Mouse (Mus musculus) spleen, adult 2 months (tissue): ENCODE data around the gene Sytl1. TPM values are rescaled to one million over a fixed set of nuclear protein-coding genes. Genes with fewer than 3 reads are reported as not detected.
A peak's percentile ranks its signal among the peaks of the same experiment; 100 is the strongest.

Experiments
- DNase-seq, 2 experiments: peaks; one replicate each; pipeline versions ENCODE4 v3.0.0 to v3.0.0-alpha.2; 2012 to 2021; ENCODE audit warnings: low spot score in 2 of 2, low read depth in 1 of 2
- H3K27ac ChIP-seq: fragments of 200-500 bp; 2 replicates; pipeline ENCODE4 v1.5.1; 2012; ENCODE audit warnings: low read length, inconsistent platforms; ENCODE audit not compliant: insufficient read depth
- H3K27me3 ChIP-seq: fragments of 200-500 bp; 2 replicates; pipeline ENCODE4 v1.6.1; 2012; ENCODE audit warnings: mild to moderate bottlenecking, moderate library complexity, low read length, inconsistent platforms; ENCODE audit not compliant: control insufficient read depth, insufficient read depth
- H3K36me3 ChIP-seq: fragments of 200-500 bp; 2 replicates; pipeline ENCODE4 v1.6.1; 2012; ENCODE audit warnings: mild to moderate bottlenecking, low read length, inconsistent platforms; ENCODE audit not compliant: control insufficient read depth, insufficient read depth
- H3K4me1 ChIP-seq: fragments of 200-500 bp; 2 replicates; pipeline ENCODE4 v1.6.1; 2011; ENCODE audit warnings: inconsistent platforms; ENCODE audit not compliant: control insufficient read depth, insufficient read depth, insufficient read length
- H3K4me3 ChIP-seq: fragments of 200-500 bp; 2 replicates; pipeline ENCODE4 v1.5.1; 2011; ENCODE audit warnings: mild to moderate bottlenecking, inconsistent platforms; ENCODE audit not compliant: insufficient read depth, insufficient read length; ENCODE audit errors: extremely low read depth
- CTCF ChIP-seq: fragments of 200-500 bp; IDR thresholded peaks from 2 replicates; pipeline ENCODE4 v1.5.1; 2011; ENCODE audit warnings: mild to moderate bottlenecking, inconsistent platforms; ENCODE audit not compliant: insufficient read depth, insufficient read length, insufficient replicate concordance; ENCODE audit errors: extremely low read depth
- POLR2A ChIP-seq: fragments of 200-500 bp; IDR thresholded peaks from 2 replicates; pipeline ENCODE4 v1.6.1; 2011; ENCODE audit warnings: low read depth, low read length, inconsistent platforms
- WGBS: fragments of 180-500 bp; shearing (Covaris S2); methylation state at CpG from one replicate; pipeline ENCODE4 v1.1.7; 2018; 5-methylcytosine and 5-hydroxymethylcytosine counted together
- polyA plus RNA-seq: library from polyadenylated mRNA; depleted of rRNA; stranded (reverse); fragments of >200 nt; gene quantifications from 2 replicates; pipeline ENCODE4 v1.2.3, GENCODE M21; 2012

The Sytl1 gene
- polyA plus RNA-seq, 1 experiment: 7.1 TPM

DNA sequence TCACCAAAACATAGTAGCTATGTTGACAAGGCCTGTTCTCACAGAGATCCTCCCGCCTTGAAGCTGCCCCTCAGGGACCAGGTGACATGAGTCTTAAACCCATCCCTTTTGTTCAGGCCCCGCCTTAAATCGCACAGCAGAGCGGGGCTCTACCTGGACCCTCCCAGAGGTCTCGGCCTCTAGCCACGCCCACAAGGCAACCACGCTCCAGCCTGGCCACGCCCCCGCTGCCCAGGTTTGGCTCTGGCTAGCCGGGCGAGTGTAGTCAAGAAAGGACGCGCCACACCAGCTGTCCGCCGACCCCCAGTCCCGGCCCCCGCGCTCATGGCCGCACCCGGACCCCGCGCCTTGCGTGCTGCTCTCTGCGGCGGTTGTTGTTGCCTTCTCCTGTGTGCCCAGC lies 42.3 kb downstream of the Sytl1 start:
- Histone ChIP-seq H3K4me1 (no peaks in the 10 kb centered on the region), H3K27me3 (no peaks in the 10 kb centered on the region), H3K27ac (no peak overlapping the region), H3K4me3 (no peak overlapping the region), H3K36me3 (no peaks in the 10 kb centered on the region)
- no peak for DNase-seq
- TF ChIP-seq CTCF: no peak
- no peak for TF ChIP-seq POLR2A
- 44% methylated on average over 25 of the region's 25 CpGs for WGBS

DNA sequence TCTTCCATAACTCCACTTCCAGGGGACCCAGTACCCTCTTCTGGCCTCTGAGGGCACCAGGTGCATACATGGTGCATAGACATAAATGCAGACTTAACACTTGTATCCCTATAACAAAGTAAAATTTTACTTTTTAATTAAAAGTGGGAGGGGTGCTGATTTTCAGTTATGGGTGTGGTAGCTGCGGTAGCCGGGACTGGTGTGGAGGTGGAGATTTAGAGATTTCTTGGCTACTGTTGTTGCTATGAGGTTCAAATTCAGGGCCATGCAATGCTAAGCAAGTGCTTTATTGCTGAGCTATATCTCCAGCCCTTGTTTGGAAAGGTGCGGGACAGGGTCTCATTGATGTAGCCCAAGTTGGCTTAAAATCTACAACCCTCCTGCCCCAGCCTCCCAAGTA lies 44.2 kb downstream of the Sytl1 start:
- Histone ChIP-seq H3K4me1 (no peaks in the 10 kb centered on the region), H3K27ac (no peak overlapping the region), H3K36me3 (no peaks in the 10 kb centered on the region), H3K4me3 (no peak overlapping the region), H3K27me3 (no peaks in the 10 kb centered on the region)
- no peak for DNase-seq
- 88% methylated on average over 3 of the region's 3 CpGs for WGBS
- TF ChIP-seq CTCF: no peak
- no peak for TF ChIP-seq POLR2A

DNA sequence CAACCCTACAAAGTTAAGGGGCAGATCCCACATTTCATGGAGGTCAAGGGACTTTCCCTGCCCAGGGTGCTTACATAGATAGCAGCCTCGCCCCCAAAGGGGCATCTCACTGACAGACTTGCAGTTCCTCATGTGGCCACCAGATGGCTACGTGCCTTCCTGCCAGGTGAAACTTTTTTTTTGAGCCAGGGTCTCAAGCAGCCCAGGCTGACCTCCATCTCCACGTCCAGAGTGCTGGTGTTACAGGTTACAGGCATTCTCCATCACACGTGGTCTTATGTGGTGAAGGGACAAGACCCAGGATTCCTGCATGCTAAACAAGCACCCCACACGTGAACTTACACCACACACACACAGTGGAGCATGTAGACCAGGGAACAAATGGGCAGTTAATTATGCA lies 45.3 kb downstream of the Sytl1 start:
- no peak for TF ChIP-seq POLR2A
- TF ChIP-seq CTCF: peak; percentile 75; the same call in 1 of the 2 replicates
- WGBS: 17% methylated on average over 5 of the region's 5 CpGs
- Histone ChIP-seq H3K4me1 (no peaks in the 10 kb centered on the region), H3K27ac (no peak overlapping the region), H3K4me3 (no peak overlapping the region), H3K27me3 (peaks cover under 1% of the 10 kb centered on the region; the same call in 1 of the 2 replicates), H3K36me3 (no peaks in the 10 kb centered on the region)
- DNase-seq: peak in 1 of 2 experiments; percentile 59

DNA sequence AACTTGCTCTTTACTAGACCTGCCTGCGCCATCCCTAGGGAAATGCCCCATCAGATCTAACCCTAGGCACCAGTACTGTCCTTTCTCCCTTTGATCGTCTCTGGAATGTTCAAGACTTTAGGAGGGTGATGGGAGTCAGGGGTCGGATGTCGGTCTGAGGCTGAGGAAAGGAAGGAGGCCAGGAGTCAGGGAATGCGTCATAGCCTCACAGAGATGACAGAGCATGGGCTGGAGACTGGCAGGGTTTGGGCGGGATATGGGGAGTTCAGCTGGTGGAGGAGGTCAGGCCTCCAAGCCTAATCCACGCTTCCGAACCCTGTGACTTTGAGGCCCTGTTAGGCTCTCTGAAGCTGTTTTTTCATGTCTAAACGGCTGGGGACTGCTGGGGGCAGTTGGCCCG lies 49.3 kb downstream of the Sytl1 start:
- Histone ChIP-seq H3K4me3 (no peak overlapping the region), H3K4me1 (0 out of 2 replicates have a peak, but pooled peaks cover 4% of the 10 kb centered on the region), H3K27me3 (peaks cover 6% of the 10 kb centered on the region), H3K36me3 (no peaks in the 10 kb centered on the region), H3K27ac (no peak overlapping the region)
- DNase-seq: no peak
- WGBS: 71% methylated on average over 10 of the region's 10 CpGs
- TF ChIP-seq CTCF: no peak
- TF ChIP-seq POLR2A: no peak

DNA sequence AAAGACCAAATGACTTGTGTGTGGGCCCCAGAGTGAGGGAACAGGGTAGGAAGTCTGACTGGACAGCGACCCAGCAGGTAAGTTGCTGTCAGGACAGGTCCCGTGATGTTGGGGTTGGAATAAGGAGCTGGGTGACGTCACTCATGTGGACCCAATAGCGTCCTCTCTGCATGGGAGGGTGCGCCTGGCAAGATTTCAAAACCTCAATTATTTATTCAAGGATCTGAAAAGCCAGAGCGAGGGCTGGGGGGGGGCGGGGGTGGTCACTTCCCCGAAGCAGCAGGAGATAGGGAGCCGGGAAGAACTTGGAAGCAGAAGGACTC lies 49.7 kb downstream of the Sytl1 start:
- TF ChIP-seq POLR2A (no peak), CTCF (no peak)
- no peak for DNase-seq
- Histone ChIP-seq H3K27ac (no peak overlapping the region), H3K36me3 (no peaks in the 10 kb centered on the region), H3K4me1 (0 out of 2 replicates have a peak, but pooled peaks cover 4% of the 10 kb centered on the region), H3K27me3 (peaks cover 6% of the 10 kb centered on the region), H3K4me3 (no peak overlapping the region)
- 17% methylated on average over 9 of the region's 9 CpGs for WGBS

DNA sequence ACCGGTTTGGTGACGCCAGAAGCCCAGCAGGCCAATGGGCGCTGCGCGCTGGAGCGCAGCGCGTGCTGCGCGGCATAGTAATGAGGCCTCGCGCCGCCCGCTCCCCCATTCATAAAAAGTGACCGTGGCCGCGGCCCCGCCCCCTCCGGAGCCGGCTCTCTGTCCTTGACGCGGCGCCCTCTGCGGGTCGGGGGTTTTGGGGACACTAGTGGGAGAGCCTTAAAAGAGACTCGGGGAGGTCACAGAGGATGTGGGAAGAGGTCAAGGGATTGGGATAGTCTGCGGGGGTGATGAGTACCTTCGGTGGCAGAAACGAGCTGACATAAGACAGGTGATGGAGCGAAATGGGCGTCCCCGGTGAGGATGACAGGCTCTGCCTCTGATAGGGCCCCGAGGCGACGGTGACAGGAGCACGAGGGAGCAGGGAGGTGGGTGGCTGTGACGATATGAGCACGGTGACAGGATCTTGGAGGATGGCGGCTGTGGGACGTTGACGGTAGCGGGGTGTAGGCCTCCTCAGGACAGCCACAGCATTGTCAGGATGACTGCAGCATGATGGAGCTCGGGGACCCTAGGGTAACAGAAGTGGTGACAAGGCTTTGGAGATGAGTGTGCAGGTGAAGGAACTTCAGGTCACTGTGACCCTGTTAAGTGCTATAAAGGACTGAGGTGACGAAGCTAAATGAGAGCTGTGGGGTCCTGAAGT lies 50.2 kb downstream of the Sytl1 start:
- peaks cover 6% of the 10 kb centered on the region for H3K27me3 ChIP-seq
- H3K27ac ChIP-seq: no peak overlapping the region
- TF ChIP-seq POLR2A: no peak
- no peak for TF ChIP-seq CTCF
- peak in 1 of 2 experiments; percentile 74 for DNase-seq
- H3K4me3 ChIP-seq: peak overlapping the region; percentile 46
- 0 out of 2 replicates have a peak, but pooled peaks cover 4% of the 10 kb centered on the region for H3K4me1 ChIP-seq
- WGBS: 3% methylated on average over 44 of the region's 44 CpGs
- no peaks in the 10 kb centered on the region for H3K36me3 ChIP-seq

DNA sequence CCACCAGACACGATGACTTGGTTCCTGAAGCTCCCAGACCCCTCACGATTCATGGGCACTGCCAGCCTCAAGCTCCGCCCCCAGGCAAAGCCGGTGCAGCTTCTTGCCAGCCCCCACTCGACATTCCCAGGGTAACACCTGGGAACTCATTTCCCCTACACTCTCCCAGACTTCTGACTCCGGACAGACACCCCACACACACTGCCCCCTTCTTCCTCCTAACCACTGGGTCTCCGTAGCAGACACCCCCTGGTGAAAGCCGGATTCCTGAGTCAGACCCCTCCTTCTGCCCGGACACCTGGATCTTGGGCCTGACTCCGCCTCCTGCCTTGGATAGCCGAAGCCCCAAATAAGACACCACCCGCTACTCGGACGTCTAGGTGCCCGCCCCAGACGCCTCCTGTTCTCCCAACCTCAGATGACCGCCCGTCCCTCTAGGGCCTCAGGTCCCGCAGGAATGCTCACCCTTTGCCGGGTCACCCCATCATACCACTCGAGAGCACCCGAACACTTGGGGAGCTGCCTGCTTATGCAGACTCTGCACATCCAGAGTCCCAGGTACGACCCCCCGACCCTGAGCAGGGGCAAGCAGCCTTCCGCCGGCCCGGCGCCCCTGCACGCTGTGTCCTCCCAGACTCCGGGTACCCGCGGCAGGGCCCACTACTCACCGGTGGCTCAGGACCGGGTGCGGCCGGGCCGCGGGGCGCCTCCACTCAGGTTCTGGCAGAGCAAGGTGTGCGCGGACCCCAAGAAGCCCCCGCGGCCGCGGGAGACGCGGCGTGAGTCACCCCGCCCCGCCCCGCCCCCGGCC lies 51.0 kb downstream of the Sytl1 start, which contains the start of the genes Cd164l2 and Gpr3:
Gene Cd164l2 (plus strand): TSS at position 381 of the 811 bp plus-strand sequence.
Gene Gpr3 (minus strand): TSS at position 786 of the 811 bp plus-strand sequence.
- Histone ChIP-seq H3K27me3 (peaks cover 6% of the 10 kb centered on the region), H3K36me3 (no peaks in the 10 kb centered on the region), H3K4me1 (0 out of 2 replicates have a peak, but pooled peaks cover 4% of the 10 kb centered on the region), H3K27ac (no peak within 1 kb of the TSS), H3K4me3 (peak within 1 kb of the TSS; percentile 46)
- WGBS: 7% methylated on average over 52 of the region's 52 CpGs
- DNase-seq: no peak
- TF ChIP-seq POLR2A: no peak
- no peak for TF ChIP-seq CTCF
